Mouse (Mus musculus) neural tube, embryonic 14.5 days (tissue): Measurements from ENCODE around the gene Acp4. TPM values are rescaled to one million over a fixed set of nuclear protein-coding genes. Genes with fewer than 3 reads are reported as not detected.
A peak's percentile ranks its signal among the peaks of the same experiment; 100 is the strongest.
"Not testable (repeated sequence)": the region's sequence is repeated elsewhere in the genome, so short reads cannot be mapped to it uniquely, and the experiment has no call there.

Experiments
- ATAC-seq: fragments of 200-750 bp; cut with Nextera tagmentation; 2 replicates; pipeline ENCODE4 v1.8.0; 2017; ENCODE audit warnings: low read depth, mild to moderate bottlenecking, moderate TSS enrichment, moderate library complexity
- H3K27ac ChIP-seq: fragments of 300-500 bp; sonication (generic); 2 replicates; pipeline ENCODE4 v1.5.1; 2014; ENCODE audit warnings: low read depth, mild to moderate bottlenecking, control low read depth, low read length, moderate library complexity, mixed read lengths
- H3K27me3 ChIP-seq: fragments of 300-500 bp; sonication (generic); 2 replicates; pipeline ENCODE4 v1.6.1; 2014; ENCODE audit warnings: low read length; ENCODE audit not compliant: control insufficient read depth, insufficient read depth
- H3K36me3 ChIP-seq: fragments of 300-500 bp; sonication (generic); 2 replicates; pipeline ENCODE4 v1.6.1; 2014; ENCODE audit warnings: low read length, mixed read lengths; ENCODE audit not compliant: control insufficient read depth, insufficient read depth
- H3K4me1 ChIP-seq: fragments of 300-500 bp; sonication (generic); 2 replicates; pipeline ENCODE4 v1.6.1; 2014; ENCODE audit warnings: low read length; ENCODE audit not compliant: control insufficient read depth, insufficient read depth
- H3K4me2 ChIP-seq: fragments of 300-500 bp; sonication (generic); 2 replicates; pipeline ENCODE4 v1.6.1; 2014; ENCODE audit warnings: mild to moderate bottlenecking, low read depth, low read length, control low read depth
- H3K4me3 ChIP-seq: fragments of 300-500 bp; sonication (generic); 2 replicates; pipeline ENCODE4 v1.5.1; 2014; ENCODE audit warnings: low read depth, low read length, control low read depth, mixed read lengths
- H3K9ac ChIP-seq: fragments of 300-500 bp; sonication (generic); replicated peaks from 2 replicates; pipeline ENCODE4 v1.6.1; 2014; ENCODE audit warnings: low read depth, mild to moderate bottlenecking, control low read depth, low read length, mixed read lengths
- H3K9me3 ChIP-seq: fragments of 300-500 bp; sonication (generic); 2 replicates; pipeline ENCODE4 v1.6.1; 2016; ENCODE audit warnings: low read length; ENCODE audit not compliant: control insufficient read depth
- WGBS: fragments of 180-500 bp; shearing (Covaris S2); extraction: QIAGEN DNeasy Blood & Tissue Kit; methylation state at CpG from one replicate; pipeline ENCODE4 v1.1.7; 2014; 5-methylcytosine and 5-hydroxymethylcytosine counted together
- polyA plus RNA-seq: library from polyadenylated mRNA; unstranded; fragments of >200 nt; fragmentation: Nextera tagmentation; extraction: Ambion mirVana; gene quantifications from 2 replicates; pipeline ENCODE4 v1.2.1, GENCODE M21; 2014

The Acp4 gene
- not detected in 2 replicates for polyA plus RNA-seq

DNA sequence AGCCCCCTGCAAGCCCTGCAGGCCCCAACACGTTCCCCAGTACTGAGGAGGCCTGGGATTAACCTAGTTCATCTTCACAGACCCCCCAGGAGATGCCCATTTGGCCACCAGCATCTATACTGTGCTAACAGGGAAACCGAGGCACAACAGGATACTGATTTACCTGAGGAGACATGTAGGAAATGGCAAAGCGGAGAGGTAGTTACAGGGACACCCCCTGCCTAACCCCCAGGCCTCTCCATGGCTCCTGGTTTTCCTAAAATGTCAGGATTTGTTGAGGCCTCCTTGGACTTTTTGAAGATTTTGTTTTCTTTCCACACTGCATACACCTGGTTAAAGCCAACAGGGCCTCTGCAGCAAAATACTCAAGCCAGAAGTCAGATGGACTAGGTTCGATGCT, at the start of gene Acp4:
Gene Acp4 (minus strand): TSS at position 101 of the 400 bp plus-strand sequence.
- no peak for ATAC-seq
- Histone ChIP-seq H3K27ac (no peak within 1 kb of the TSS), H3K4me1 (no peaks in the 10 kb centered on the region), H3K27me3 (no peaks in the 10 kb centered on the region), H3K4me2 (no peak within 1 kb of the TSS), H3K9me3 (no peaks in the 10 kb centered on the region), H3K36me3 (peaks cover 16% of the 10 kb centered on the region; the same call in 1 of the 2 replicates), H3K9ac (no peak within 1 kb of the TSS), H3K4me3 (no peak within 1 kb of the TSS)
- 82% methylated on average over 4 of the region's 4 CpGs for WGBS

DNA sequence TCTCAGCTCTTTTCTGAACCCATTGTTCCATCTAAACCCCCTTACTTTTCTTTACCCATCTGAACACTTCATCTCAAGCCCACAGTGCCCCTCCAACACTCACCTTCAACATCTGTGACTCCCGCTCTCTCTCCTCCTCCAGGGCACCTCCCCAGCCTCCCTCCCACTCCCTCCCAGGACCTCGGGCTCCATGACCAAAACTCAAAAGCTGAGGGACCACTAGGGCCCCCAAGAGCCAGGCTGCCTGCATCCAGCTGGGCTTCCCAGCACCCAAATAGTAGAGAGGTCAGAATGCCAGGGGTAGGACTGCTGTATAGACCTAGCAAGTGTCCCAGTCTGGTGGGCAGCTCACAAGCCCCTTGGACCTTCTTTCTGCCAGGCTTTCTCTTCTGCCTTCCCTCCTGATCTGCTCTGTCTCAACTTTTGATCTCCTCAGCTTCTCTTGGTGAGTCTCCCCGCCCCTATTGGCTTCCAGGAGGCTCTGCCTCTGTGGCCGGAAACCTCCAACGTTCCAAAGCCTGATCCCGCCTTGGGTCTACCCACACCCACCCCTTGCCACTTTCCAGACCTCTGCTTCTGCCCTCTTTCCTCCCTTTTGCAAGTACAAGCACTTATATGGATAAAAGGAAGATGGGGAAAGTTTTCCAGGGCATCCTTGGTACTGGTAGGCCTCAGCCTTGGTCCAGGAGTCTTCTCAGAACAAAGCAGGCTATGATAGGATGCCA, 49.5 kb upstream of the Acp4 start, which contains the start of gene Clec11a:
Gene Clec11a (minus strand): TSS at position 387 of the 725 bp plus-strand sequence.
- peak within 1 kb of the TSS; percentile 29 for H3K27ac ChIP-seq
- 63% methylated on average over 6 of the region's 6 CpGs for WGBS
- H3K9me3 ChIP-seq, result no peaks in the 10 kb centered on the region
- peaks cover 14% of the 10 kb centered on the region for H3K4me1 ChIP-seq
- peak within 1 kb of the TSS; percentile 70; the same call in 1 of the 2 replicates for H3K4me3 ChIP-seq
- no peaks in the 10 kb centered on the region for H3K36me3 ChIP-seq
- no peak for ATAC-seq
- H3K27me3 ChIP-seq, result no peaks in the 10 kb centered on the region
- no peak within 1 kb of the TSS for H3K9ac ChIP-seq
- peak within 1 kb of the TSS; percentile 84 for H3K4me2 ChIP-seq

DNA sequence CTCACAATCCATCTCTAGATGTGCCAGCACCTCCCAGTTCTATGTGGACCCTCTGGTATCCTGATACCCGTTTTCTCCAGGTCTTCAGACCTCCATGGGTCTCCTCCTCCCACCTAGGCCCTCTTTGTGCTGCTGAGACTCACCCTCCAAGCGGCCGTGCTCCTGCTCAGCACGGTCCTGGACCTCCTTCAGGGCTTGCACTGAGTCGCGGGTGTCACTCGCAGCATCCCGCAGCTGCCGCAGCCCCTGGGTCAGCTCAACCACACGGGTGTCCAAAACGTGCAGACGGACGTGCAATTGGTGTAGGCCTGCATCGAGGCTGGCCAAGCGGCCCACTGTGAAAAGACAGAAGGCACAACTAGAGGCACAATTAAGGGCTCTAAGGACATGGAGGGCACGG, 48.5 kb upstream of the Acp4 start:
- no peak; the same call in 1 of the 2 replicates for ATAC-seq
- Histone ChIP-seq H3K36me3 (no peaks in the 10 kb centered on the region), H3K27me3 (no peaks in the 10 kb centered on the region), H3K27ac (no peak overlapping the region), H3K9ac (no peak overlapping the region), H3K4me1 (peaks cover 8% of the 10 kb centered on the region; the same call in 1 of the 2 replicates), H3K4me3 (peak overlapping the region; percentile 70; the same call in 1 of the 2 replicates), H3K9me3 (no peaks in the 10 kb centered on the region), H3K4me2 (peak overlapping the region; percentile 84)
- WGBS, result 6% methylated on average over 16 of the region's 16 CpGs

DNA sequence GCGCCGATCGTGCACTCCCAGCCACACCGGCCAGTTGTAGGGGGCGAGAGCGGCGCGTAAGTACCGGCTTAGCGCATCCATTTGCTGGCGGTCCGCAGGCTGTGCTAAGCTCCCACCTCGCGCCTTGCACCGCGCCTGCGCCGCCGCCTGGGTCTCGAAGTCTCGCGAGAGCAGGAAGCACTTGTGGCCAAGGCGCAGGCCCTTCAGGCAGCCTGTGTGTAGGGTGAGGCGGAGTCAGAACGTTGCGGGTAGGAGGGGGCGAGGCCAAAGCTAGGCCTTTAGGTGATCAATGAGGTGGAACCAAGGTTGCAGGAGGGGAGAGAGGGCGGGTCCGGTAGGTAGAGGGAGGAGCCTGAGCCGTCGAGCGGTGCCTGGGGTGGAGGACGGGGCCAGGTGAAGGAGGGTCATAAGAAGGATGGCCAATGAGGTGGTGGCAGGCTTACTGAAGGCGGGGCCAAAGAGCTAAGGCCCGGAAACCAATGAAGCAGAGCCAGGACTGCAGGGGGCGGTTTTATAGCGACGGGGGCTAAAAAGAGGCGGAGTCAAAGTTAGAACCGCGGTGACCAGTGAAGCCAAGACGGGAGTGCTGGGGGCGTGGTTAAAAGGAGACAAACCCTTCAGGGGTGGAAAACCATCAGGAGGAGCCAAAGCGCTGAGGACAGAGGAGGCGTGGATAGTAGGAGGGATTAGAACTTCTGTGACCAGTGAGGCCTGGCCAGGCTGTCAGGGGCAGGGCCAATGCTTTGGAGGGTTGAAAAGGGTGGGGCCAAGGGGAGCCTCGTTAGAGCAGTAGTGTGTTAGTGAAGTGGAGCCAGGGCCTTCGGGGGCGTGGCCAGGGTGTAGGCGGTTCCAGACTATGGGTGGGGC, 47.8 kb upstream of the Acp4 start:
- under 1% methylated on average over 49 of the region's 49 CpGs for WGBS
- peak overlapping the region; percentile 92 for H3K27ac ChIP-seq
- H3K4me1 ChIP-seq, result peaks cover 8% of the 10 kb centered on the region; the same call in 1 of the 2 replicates
- peak overlapping the region; percentile 84 for H3K4me2 ChIP-seq
- no peaks in the 10 kb centered on the region for H3K36me3 ChIP-seq
- H3K4me3 ChIP-seq, result peak overlapping the region; percentile 70
- peak overlapping the region; percentile 95 for H3K9ac ChIP-seq
- H3K9me3 ChIP-seq, result no peaks in the 10 kb centered on the region
- peak; percentile 93 for ATAC-seq
- H3K27me3 ChIP-seq, result no peaks in the 10 kb centered on the region

DNA sequence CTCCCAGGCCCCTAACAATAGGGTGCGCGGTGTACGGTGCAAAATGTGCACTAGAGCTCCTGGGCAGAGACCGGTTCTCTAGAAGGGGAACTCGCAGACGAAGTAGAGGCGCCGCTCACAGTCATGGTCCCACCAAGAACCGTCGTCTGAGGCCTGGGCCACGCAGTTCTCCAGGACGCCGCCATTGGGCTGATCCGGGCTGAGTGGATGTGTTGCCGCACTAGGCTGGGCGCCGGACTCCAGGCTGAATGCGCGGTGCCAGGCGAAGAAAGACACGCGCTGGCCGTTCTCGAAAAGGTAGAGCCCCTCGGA, 47.2 kb upstream of the Acp4 start:
- peak overlapping the region; percentile 92 for H3K27ac ChIP-seq
- H3K4me3 ChIP-seq, result peak overlapping the region; percentile 70
- no peaks in the 10 kb centered on the region for H3K36me3 ChIP-seq
- peak overlapping the region; percentile 95 for H3K9ac ChIP-seq
- peak; percentile 52 for ATAC-seq
- WGBS, result 0% methylated on average over 25 of the region's 25 CpGs
- peak overlapping the region; percentile 84 for H3K4me2 ChIP-seq
- peaks cover 8% of the 10 kb centered on the region; the same call in 1 of the 2 replicates for H3K4me1 ChIP-seq
- no peaks in the 10 kb centered on the region for H3K27me3 ChIP-seq
- H3K9me3 ChIP-seq, result no peaks in the 10 kb centered on the region

DNA sequence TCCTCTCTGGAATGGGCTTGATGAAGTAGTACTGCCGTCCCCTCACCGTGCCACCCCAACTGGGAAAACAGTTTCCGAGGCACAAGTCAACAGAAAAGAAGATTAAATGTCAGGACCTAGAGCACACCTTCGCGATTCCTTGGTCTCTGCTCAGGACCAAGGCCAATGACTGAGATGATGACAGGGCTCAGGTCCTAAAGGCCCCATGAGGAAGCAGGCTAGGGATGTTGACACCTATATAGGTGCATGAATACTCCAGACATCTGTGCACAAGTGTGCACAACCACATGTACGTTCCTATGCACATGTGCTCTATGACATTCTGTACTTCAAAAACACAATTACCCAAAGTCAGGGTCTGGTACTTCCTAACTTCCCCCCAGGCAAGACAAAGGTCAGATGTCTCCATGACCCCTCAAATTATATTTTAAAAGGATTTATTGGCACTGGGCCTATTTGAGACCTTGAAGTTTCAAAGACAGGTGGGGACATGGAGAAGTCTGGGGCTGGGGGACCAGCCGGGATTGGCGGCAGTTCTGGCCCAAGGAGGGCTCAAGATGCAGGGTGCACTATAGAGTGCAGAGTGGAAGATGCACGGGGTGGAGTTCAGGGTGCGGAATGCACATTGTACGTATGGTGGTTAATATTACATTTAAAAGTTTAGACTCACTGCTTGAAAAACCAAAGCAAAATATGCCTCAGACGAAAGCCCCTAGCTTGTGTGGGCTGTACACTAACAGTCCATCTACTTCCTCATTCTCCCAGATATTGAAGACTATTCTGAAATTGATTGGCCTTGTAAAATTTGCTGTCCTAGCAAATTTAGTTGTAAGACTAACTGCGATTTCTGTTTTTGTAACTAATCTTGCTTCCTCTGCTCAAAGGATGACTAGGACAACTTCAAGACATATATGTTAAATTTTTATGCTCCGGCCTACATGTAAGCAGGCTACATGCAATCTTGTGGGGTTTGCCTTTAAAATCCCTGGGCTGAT, 46.5 kb upstream of the Acp4 start:
- Histone ChIP-seq H3K4me1 (peaks cover 8% of the 10 kb centered on the region; the same call in 1 of the 2 replicates), H3K4me2 (peak overlapping the region; percentile 84), H3K9me3 (no peaks in the 10 kb centered on the region), H3K9ac (peak overlapping the region; percentile 95), H3K4me3 (peak overlapping the region; percentile 70), H3K36me3 (no peaks in the 10 kb centered on the region), H3K27me3 (no peaks in the 10 kb centered on the region), H3K27ac (peak overlapping the region; percentile 92)
- 84% methylated on average over 14 of the region's 14 CpGs for WGBS
- no peak for ATAC-seq

DNA sequence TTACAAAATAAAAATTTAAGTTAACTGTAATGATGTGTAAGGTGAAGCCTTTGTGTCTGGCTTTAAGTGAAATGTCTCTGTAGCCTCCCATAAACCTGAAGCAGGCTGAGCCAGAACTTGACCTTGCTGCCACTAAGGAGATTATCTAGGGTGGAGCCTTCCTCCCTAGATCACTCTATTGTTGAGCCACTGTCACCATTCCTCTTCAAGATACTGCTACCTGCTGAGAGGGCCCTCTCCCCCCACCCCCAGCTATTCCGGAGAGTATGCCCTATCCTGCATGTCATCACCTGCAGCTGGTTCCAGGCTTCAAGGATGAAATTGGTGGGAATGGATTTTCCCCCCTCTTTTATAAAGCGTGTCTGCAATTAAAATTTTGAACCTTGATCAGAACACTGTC, 40.3 kb upstream of the Acp4 start:
- H3K9me3 ChIP-seq, H3K27ac ChIP-seq, H3K27me3 ChIP-seq, H3K4me3 ChIP-seq, H3K9ac ChIP-seq, H3K4me2 ChIP-seq, H3K4me1 ChIP-seq, ATAC-seq, H3K36me3 ChIP-seq: not testable (repeated sequence)
- WGBS, result 77% methylated on average over 2 of the region's 2 CpGs

DNA sequence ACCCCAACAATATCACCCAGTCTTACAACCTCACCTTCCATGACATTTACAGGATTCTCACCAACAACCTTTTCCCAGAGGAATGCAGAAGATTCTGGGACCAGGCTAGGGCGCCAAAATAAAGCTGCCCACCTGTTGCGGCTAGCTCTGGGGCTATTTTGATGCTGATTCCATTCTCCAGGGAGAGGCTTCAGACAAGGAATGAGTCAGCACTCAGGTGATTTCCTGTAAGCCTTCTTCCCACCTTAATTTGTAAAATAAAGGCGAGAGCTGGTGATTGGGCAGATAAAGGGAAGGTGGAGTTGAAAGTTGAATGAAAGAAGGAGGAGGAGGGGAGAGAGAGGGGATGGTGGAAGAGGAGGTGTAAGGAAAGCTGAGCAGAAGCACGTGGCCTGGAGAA, 34.2 kb upstream of the Acp4 start:
- Histone ChIP-seq H3K4me3 (no peak overlapping the region), H3K27me3 (no peaks in the 10 kb centered on the region), H3K9ac (no peak overlapping the region), H3K27ac (no peak overlapping the region), H3K36me3 (no peaks in the 10 kb centered on the region), H3K4me1 (no peaks in the 10 kb centered on the region), H3K9me3 (no peaks in the 10 kb centered on the region), H3K4me2 (no peak overlapping the region)
- 56% methylated on average over 4 of the region's 4 CpGs for WGBS
- ATAC-seq, result no peak
